Mouse (Mus musculus) gastrocnemius, adult 8-10 months (tissue): Measurements from ENCODE around the gene Cdk5rap1. TPM values are rescaled to one million over a fixed set of nuclear protein-coding genes. Genes with fewer than 3 reads are reported as not detected.
"Not testable (repeated sequence)": the region's sequence is repeated elsewhere in the genome, so short reads cannot be mapped to it uniquely, and the experiment has no call there.

ENCODE experiments used
- DNase-seq, 2 experiments: peaks; one replicate each; pipeline ENCODE4 v3.0.0; 2022; ENCODE audit warnings: low spot score in 2 of 2
- total RNA-seq, 4 experiments: library from RNA; stranded (reverse); gene quantifications; 2 replicates each; pipeline ENCODE4 v1.2.4; 2022

The Cdk5rap1 gene
- total RNA-seq, 4 experiments from 2014 or later: 11.7 to 17.1 (median 12.0) TPM

GRCm38 (mm10) chr2:154374807-154375601 lies 2.2 kb upstream of the Cdk5rap1 start:
- peak; percentile 84 to 88 for DNase-seq

- peak; percentile 65 to 68 for DNase-seq
These were observed 1.3 kb upstream of the Cdk5rap1 start for GRCm38 (mm10) chr2:154373961-154374632.

- peak; percentile 80 to 84 for DNase-seq
These were observed 520 bp downstream of the Cdk5rap1 start for GRCm38 (mm10) chr2:154372151-154372829.

- no peak for DNase-seq
These were observed 5.3 kb downstream of the Cdk5rap1 start for GRCm38 (mm10) chr2:154367510-154367909.

GRCm38 (mm10) chr2:154354000-154354425 lies 18.8 kb downstream of the Cdk5rap1 start:
- DNase-seq: not testable (repeated sequence)

GRCm38 (mm10) chr2:154348152-154348551 lies 24.7 kb downstream of the Cdk5rap1 start:
- no peak for DNase-seq

GRCm38 (mm10) chr2:154339356-154339755 lies 33.5 kb downstream of the Cdk5rap1 start:
- no peak for DNase-seq

- no peak for DNase-seq
These were observed 34.6 kb downstream of the Cdk5rap1 start for GRCm38 (mm10) chr2:154338161-154338560.

GRCm38 (mm10) chr2:154335572-154335971 lies 37.2 kb downstream of the Cdk5rap1 start:
- no peak for DNase-seq

GRCm38 (mm10) chr2:154326852-154327251 lies 46.0 kb downstream of the Cdk5rap1 start:
- no peak for DNase-seq

- DNase-seq: not testable (repeated sequence)
These were observed 59.0 kb downstream of the Cdk5rap1 start for GRCm38 (mm10) chr2:154313771-154314170.

- not testable (repeated sequence) for DNase-seq
These were observed 65.9 kb downstream of the Cdk5rap1 start, which contains the start of gene Bpifb9b for GRCm38 (mm10) chr2:154306927-154307326. TSS of gene Bpifb9b (plus strand) at chr2:154307227.

GRCm38 (mm10) chr2:154304604-154305003 lies 68.2 kb downstream of the Cdk5rap1 start:
- not testable (repeated sequence) for DNase-seq

- no peak for DNase-seq
These were observed 71.0 kb downstream of the Cdk5rap1 start for GRCm38 (mm10) chr2:154301763-154302162.

GRCm38 (mm10) chr2:154300496-154300895 lies 72.3 kb downstream of the Cdk5rap1 start:
- peak; percentile 10 to 19 for DNase-seq

- not testable (repeated sequence) for DNase-seq
These were observed 78.1 kb downstream of the Cdk5rap1 start for GRCm38 (mm10) chr2:154294746-154295145.

- no peak for DNase-seq
These were observed 80.0 kb downstream of the Cdk5rap1 start for GRCm38 (mm10) chr2:154292833-154293232.

GRCm38 (mm10) chr2:154291866-154292265 lies 80.9 kb downstream of the Cdk5rap1 start:
- DNase-seq: not testable (repeated sequence)
